ENCODE assay signal across 8 mouse cellular contexts in the genomic region with DNA sequence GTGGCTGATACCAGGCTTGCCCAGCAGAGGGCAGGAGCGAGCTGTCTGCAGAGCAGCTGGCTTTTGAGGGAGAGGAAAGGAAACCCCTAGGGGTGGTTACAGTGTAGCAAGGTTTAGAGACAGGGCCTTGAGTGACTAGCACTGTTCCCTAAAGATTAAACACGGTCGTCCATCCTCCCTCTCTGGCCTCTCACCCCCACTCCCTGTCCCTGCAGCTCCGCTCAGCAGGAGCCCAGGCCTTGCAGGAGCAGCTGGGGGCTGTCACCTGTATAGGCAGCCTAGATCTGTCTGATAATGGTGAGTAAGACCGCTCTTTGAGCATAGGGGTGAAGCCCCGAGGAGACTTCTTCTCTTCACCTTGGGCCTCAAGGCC. TPM values are rescaled to one million over a fixed set of nuclear protein-coding genes. Genes with fewer than 3 reads are reported as not detected.
DNase-seq lines count a peak whose midpoint lies in the region; ATAC-seq lines count a peak whose summit lies in the region.

No protein-coding gene starts in this region.

- DNase-seq in 3134 (ENCODE audit: extremely low read depth, insufficient read length, low spot score) = peak; percentile 52
- peak; percentile 88 to 92 for DNase-seq in adrenal gland, adult 18-20 months (ENCODE audit: low spot score in 2 of 2)
- peak; percentile 89 for DNase-seq in embryo, embryonic 10.5 days (ENCODE audit: low spot score)
- peak; percentile 66 for DNase-seq in kidney, adult 11 months
- DNase-seq in spleen, postnatal 14 days (ENCODE audit: low spot score in 2 of 2) = peak; percentile 77 to 90

- H3K4me2 ChIP-seq in limb, embryonic 13.5 days (replicated peaks) = no peak overlapping the region
- no peak overlapping the region for H3K4me2 ChIP-seq in midbrain, embryonic 16.5 days (ENCODE audit: low read length)

- H3K27ac ChIP-seq in limb, embryonic 13.5 days = no peak overlapping the region
- no peak overlapping the region for H3K27ac ChIP-seq in midbrain, embryonic 16.5 days (ENCODE audit: low read length)

- peak overlapping the region; percentile 9 for H3K9ac ChIP-seq in limb, embryonic 13.5 days
- H3K9ac ChIP-seq in midbrain, embryonic 16.5 days (ENCODE audit: low read depth, low read length) = no peak overlapping the region

- 32% methylated on average over 6 of the region's 6 CpGs for WGBS in limb, embryonic 13.5 days
- 30% methylated on average over 6 of the region's 6 CpGs for WGBS in midbrain, embryonic 16.5 days

- ATAC-seq in granulocyte monocyte progenitor cell, adult 5-6 weeks (replicated peaks; ENCODE audit: poor library complexity, severe bottlenecking) = peak; percentile 94
- peak; percentile 55; the same call in 1 of the 2 replicates for ATAC-seq in limb, embryonic 13.5 days (ENCODE audit: low FRiP score, low read depth)
- peak; percentile 33 for ATAC-seq in midbrain, embryonic 16.5 days

- peaks cover 3% of the 10 kb centered on the region; the same call in 1 of the 2 replicates for H3K4me1 ChIP-seq in limb, embryonic 13.5 days
- no peaks in the 10 kb centered on the region; the same call in 1 of the 2 replicates for H3K4me1 ChIP-seq in midbrain, embryonic 16.5 days (ENCODE audit: control insufficient read depth, insufficient read depth, low read length)

- no peaks in the 10 kb centered on the region for H3K27me3 ChIP-seq in limb, embryonic 13.5 days
- H3K27me3 ChIP-seq in midbrain, embryonic 16.5 days (ENCODE audit: control insufficient read depth, insufficient read depth, low read depth, low read length) = no peaks in the 10 kb centered on the region

- H3K36me3 ChIP-seq in limb, embryonic 13.5 days = no peaks in the 10 kb centered on the region; the same call in none of the 2 replicates
- peaks cover 31% of the 10 kb centered on the region for H3K36me3 ChIP-seq in midbrain, embryonic 16.5 days (ENCODE audit: control insufficient read depth, insufficient read depth, low read length)

- H3K4me3 ChIP-seq in limb, embryonic 13.5 days = no peak overlapping the region
- H3K4me3 ChIP-seq in midbrain, embryonic 16.5 days (ENCODE audit: low read depth, low read length) = no peak overlapping the region

- no peaks in the 10 kb centered on the region for H3K9me3 ChIP-seq in limb, embryonic 13.5 days
- H3K9me3 ChIP-seq in midbrain, embryonic 16.5 days (replicated peaks; ENCODE audit: control insufficient read depth, low read length, poor library complexity, severe bottlenecking) = no peaks in the 10 kb centered on the region

RNA-seq across cellular contexts. Expression of a gene that starts 7.0 kb away (rescaled TPM):
- total RNA-seq in adrenal gland, adult 18-20 months (2021) = 1 to 10 TPM; 4.8 to 5.4 TPM
- not detected in 2 replicates for total RNA-seq in granulocyte monocyte progenitor cell, adult 5-6 weeks (2014; fragmentation: Nextera tagmentation)
- total RNA-seq in granulocyte monocyte progenitor cell, adult 5-6 weeks (2017) = not detected in 2 replicates
- 2.7 and 3.3 TPM in 2 replicates for polyA plus RNA-seq in limb, embryonic 13.5 days (2015; fragmentation: Nextera tagmentation; extraction: Ambion mirVana)
- 34.5 and 37.7 TPM in 2 replicates for polyA plus RNA-seq in midbrain, embryonic 16.5 days (2015; fragmentation: Nextera tagmentation; extraction: Ambion mirVana)

RNA-seq across cellular contexts. Expression of a gene that starts 12.8 kb away (rescaled TPM):
- under 1 TPM in 1 of 2 experiments, not detected in 1; 0.13 TPM for total RNA-seq in adrenal gland, adult 18-20 months (2021)
- total RNA-seq in granulocyte monocyte progenitor cell, adult 5-6 weeks (2014; fragmentation: Nextera tagmentation) = not detected in 2 replicates
- total RNA-seq in granulocyte monocyte progenitor cell, adult 5-6 weeks (2017) = not detected in 2 replicates
- 0.32 and 0.78 TPM in 2 replicates for polyA plus RNA-seq in limb, embryonic 13.5 days (2015; fragmentation: Nextera tagmentation; extraction: Ambion mirVana)
- polyA plus RNA-seq in midbrain, embryonic 16.5 days (2015; fragmentation: Nextera tagmentation; extraction: Ambion mirVana) = 2.2 and 3.4 TPM in 2 replicates

RNA-seq across cellular contexts. Expression of a gene that starts 18.9 kb away (rescaled TPM):
- 100 to 1,000 TPM in 1 of 2 experiments, 10 to 100 TPM in 1; 79.4 to 114 TPM for total RNA-seq in adrenal gland, adult 18-20 months (2021)
- 47.9 and 63.5 TPM in 2 replicates for total RNA-seq in granulocyte monocyte progenitor cell, adult 5-6 weeks (2014; fragmentation: Nextera tagmentation)
- 50.5 and 61.6 TPM in 2 replicates for total RNA-seq in granulocyte monocyte progenitor cell, adult 5-6 weeks (2017)
- polyA plus RNA-seq in limb, embryonic 13.5 days (2015; fragmentation: Nextera tagmentation; extraction: Ambion mirVana) = 87.4 and 89.1 TPM in 2 replicates
- 21.4 and 22.2 TPM in 2 replicates for polyA plus RNA-seq in midbrain, embryonic 16.5 days (2015; fragmentation: Nextera tagmentation; extraction: Ambion mirVana)

RNA-seq across cellular contexts. Expression of a gene that starts 27.3 kb away (rescaled TPM):
- not detected for total RNA-seq in adrenal gland, adult 18-20 months (2021)
- total RNA-seq in granulocyte monocyte progenitor cell, adult 5-6 weeks (2014; fragmentation: Nextera tagmentation) = not detected in 2 replicates
- not detected in 2 replicates for total RNA-seq in granulocyte monocyte progenitor cell, adult 5-6 weeks (2017)
- not detected in 2 replicates for polyA plus RNA-seq in limb, embryonic 13.5 days (2015; fragmentation: Nextera tagmentation; extraction: Ambion mirVana)
- 0.08 and 0.19 TPM in 2 replicates for polyA plus RNA-seq in midbrain, embryonic 16.5 days (2015; fragmentation: Nextera tagmentation; extraction: Ambion mirVana)

RNA-seq across cellular contexts. Expression of a gene that starts 42.6 kb away (rescaled TPM):
- total RNA-seq in adrenal gland, adult 18-20 months (2021) = 10 to 100 TPM; 21.6 to 31.7 TPM
- 29.0 and 38.0 TPM in 2 replicates for total RNA-seq in granulocyte monocyte progenitor cell, adult 5-6 weeks (2014; fragmentation: Nextera tagmentation)
- 37.2 TPM in 2 replicates for total RNA-seq in granulocyte monocyte progenitor cell, adult 5-6 weeks (2017)
- 36.9 and 38.0 TPM in 2 replicates for polyA plus RNA-seq in limb, embryonic 13.5 days (2015; fragmentation: Nextera tagmentation; extraction: Ambion mirVana)
- 29.5 and 30.6 TPM in 2 replicates for polyA plus RNA-seq in midbrain, embryonic 16.5 days (2015; fragmentation: Nextera tagmentation; extraction: Ambion mirVana)

Comparison
In these comparisons a context has a peak if more than half of its experiments do, and no peak if none do; other contexts are left out.
1. ATAC-seq: peak in every context shown above with its lines; median percentile 94 in granulocyte monocyte progenitor cell, adult 5-6 weeks; 55 in limb, embryonic 13.5 days; 33 in midbrain, embryonic 16.5 days.
2. RNA of a gene that starts 7.0 kb away (total RNA-seq): 4.8 to 5.4 TPM in adrenal gland, adult 18-20 months; not detected in granulocyte monocyte progenitor cell, adult 5-6 weeks; every median in the first group is over 4 times any median in the second.
3. Peak in every context shown above with its lines, with median percentiles within 50 percentile points of each other: DNase-seq.